Mouse (Mus musculus): ENCODE data around the gene Slc13a3.

Slc13a3 gene

DNA sequence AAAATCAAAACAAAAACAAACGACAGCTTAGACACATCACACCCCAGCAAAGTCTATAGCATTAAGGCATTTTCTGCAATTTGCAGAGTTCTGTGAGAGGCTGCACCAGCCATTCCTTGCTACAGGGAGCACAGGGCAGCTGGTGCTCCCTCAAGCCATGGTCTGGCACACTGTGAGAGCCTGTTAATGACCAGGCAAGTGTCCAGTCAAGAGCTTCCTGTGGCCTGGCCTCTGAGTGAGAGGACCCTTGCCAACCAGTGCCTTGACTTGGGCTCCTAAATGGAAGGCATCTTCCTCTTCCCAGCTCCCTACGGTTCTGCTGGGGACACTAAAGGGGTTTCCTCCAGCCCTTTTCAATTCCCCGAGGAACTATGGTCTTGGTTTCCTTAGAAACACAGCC, 59.1 kb downstream of the Slc13a3 start:
- no peak for DNase-seq (ENCODE audit: low spot score in 2 of 2)

DNA sequence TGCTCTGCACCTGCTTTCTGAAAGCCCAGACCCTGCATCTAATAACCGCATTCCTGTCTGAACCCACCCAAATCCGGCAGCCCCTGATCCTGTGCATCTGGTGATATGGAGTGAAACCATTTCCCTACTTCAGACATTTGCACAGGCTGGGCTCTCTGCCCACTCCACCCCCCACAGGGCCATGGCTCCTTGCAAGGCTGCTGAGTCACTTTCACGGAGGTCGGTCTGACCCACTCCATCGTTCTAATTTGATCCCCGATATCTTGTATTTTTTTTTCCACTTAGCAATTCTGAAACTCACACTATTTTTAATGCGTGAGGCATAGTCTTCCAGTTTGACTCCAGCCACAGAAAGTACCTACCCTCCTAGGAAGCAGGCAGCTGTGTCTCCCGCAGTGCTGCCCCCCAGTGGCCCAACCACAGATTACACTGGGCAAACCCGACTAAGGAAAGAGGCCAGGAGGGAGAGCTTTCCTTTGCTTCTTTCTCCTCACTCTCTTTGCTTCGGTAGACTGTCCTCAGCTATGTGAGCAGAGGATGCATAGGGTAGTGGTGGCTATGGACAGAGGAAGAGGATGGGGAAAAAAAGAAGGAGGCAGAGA, 65.2 kb downstream of the Slc13a3 start:
- peak in 1 of 2 experiments; percentile 85 for DNase-seq (ENCODE audit: low spot score in 2 of 2)

DNA sequence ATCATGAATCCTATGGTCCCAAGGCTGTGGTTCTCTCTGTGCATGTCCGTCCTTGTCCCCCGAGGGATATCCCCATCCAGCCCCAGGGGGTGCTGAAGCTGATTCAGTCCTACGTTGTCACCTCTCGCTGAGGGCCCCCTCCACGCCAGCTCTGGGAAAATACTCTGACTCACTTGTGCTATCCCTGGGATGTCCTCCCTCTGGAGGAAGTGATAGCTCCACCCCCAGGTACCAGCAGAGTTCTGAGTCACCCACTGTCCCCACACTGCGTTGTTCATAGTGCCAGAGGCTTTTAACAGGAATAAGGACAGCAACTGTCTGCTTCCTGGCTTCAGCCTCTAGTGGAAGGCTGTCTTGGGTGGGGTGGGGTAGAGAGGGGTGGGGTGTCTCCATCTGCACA, 67.7 kb downstream of the Slc13a3 start:
- DNase-seq (ENCODE audit: low spot score in 2 of 2): peak in 1 of 2 experiments; percentile 69

DNA sequence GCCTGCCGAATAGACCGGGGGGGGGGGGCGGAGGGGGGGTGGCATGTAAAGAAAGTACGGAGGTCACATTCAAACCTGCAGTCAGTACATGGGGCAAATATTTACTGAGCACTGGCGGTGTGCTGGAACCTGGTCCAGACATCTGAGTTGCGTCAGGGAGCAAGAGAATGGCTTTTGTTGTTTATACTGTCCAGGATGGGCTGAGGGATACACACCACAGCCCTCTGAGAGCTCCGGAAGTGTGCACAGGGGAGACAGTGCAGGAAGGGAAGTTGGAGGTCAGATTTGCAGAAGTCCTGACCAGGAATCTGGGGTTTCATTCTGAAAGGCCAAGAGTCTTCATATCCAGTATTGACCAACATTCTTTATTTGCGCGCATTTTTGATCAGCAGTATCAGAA, 68.1 kb downstream of the Slc13a3 start:
- DNase-seq (ENCODE audit: low spot score in 2 of 2): no peak

DNA sequence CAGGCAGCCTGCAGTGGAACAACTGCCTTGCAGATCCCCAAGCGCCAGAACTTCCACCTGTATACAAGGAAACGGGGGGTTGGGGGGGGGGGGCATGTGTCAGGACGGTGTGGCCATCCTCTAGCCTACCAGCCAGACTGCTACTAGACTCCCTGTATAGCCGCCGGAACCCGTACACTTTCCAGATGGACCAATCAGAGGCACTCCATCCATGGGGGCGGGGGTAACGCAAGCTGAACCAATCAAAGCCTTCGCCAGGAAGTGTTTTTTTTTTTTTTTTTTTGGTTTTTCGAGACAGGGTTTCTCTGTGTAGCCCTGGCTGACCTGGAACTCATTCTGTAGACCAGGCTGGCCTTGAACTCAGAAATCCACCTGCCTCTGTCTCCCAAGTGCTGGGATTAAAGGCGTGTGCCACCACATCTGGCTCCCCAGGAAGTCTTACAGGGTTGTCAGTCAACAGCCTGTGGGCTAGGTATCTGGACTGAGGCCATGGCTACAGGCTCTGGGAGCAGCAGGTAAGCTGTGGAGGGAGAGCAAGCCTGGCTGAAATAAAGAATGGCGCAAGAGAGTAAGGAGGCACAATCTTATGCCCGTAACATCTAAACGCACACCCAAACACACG, 74.8 kb downstream of the Slc13a3 start:
- DNase-seq (ENCODE audit: low spot score in 2 of 2): no peak

DNA sequence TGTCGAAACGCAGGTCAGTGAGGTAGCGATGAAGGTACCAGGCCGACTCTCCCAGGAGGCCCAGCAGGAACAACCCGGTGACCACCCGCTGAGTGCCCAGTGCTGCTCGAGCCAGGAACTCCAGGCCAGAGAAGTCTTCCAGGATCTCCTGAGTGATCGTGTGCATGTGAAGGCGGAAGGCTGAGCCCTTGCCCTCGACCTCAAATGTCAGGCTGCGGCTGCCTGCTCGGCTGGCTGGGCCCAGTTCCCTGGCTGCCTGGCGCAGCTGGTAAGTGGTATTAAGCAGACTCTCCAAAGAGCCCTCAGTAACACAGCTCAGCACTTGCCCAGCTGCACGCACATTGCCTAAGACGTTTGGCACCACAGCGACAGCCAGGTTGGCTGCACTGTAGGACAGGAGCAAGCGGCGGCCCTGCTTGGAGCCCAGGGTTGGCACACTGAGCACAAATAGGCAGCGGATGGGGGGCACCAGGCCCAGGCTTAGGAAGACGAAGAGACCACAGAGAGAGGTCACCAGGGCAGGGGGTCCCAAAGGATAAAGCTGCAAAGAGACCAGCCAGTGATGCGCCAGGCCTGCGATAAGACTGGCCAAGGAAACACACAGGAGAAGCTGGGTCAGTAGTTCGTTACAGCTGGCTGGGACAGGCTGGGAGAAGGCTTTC, 75.4 kb downstream of the Slc13a3 start:
- DNase-seq (ENCODE audit: low spot score in 2 of 2): no peak

DNA sequence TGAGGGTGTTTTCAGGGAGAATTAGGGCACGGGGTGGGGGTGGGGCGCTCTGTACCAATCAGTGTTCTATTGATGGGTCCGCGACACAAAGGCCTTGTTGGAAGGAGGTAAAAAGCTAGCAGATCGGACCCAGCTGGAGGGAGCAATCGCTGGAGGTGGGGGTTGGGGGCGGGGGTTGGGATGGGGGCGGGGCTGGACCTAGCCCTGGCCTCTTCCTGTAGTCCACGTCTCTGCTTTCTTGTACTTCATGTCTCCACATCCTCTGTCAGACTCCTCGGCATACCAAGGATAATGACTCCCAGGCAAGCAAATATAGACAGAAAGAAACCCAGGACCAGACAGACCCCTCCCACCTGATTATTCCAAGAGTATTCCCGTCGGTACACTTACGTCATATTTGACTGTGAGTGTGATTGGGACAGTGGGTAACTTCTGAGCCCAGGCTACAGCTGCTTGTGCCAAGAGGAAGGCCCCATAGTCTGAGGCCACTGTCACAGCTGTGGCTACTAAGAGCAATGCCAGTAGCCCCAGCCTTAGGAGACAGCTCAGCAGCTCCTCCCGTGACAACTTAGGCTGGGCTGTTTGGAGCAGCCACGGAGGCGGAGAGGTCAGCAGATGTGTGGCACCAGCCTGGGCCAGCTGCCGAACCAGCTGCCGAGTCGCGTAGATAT, 76.1 kb downstream of the Slc13a3 start:
- DNase-seq (ENCODE audit: low spot score in 2 of 2): no peak

DNA sequence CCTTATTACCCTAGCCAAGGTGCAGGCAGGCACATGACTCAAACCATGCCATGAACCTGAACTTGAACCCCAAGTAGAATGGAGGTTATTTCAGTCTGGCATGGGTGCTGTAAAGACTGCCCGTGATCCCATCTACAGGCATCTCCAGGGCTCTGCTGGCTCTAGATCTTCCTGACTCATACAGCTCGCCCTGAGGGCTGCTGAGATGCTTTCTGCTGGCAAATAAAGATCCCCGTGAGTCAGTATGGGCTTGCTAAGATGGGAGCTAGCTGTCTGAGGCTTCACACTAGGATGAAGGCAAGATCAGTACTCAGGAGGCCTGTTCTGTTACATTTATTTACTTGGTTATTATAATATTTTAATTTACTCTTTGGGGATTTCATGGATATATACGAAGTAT, 80.9 kb downstream of the Slc13a3 start:
- DNase-seq (ENCODE audit: low spot score in 2 of 2): no peak

DNA sequence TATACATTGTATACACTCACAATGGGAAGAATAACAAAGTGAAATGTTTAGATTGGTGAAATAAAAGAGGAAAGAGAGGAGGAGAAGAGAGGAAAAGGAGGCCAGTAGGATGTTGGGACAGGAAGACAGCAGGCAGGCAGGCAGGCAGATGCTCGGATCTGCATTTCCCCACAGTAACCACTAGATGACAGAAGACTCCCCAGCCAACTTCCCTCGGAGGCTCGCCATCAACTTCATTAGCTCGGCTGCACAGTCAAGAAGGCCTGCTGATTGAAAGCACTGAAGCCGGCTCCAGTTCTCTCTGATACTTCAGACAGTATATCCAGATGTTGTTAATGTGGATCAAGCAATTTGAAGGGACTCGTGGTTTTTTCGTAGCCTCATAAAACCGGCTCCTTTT, 81.5 kb downstream of the Slc13a3 start:
- DNase-seq (ENCODE audit: low spot score in 2 of 2): peak in 1 of 2 experiments; percentile 74

DNA sequence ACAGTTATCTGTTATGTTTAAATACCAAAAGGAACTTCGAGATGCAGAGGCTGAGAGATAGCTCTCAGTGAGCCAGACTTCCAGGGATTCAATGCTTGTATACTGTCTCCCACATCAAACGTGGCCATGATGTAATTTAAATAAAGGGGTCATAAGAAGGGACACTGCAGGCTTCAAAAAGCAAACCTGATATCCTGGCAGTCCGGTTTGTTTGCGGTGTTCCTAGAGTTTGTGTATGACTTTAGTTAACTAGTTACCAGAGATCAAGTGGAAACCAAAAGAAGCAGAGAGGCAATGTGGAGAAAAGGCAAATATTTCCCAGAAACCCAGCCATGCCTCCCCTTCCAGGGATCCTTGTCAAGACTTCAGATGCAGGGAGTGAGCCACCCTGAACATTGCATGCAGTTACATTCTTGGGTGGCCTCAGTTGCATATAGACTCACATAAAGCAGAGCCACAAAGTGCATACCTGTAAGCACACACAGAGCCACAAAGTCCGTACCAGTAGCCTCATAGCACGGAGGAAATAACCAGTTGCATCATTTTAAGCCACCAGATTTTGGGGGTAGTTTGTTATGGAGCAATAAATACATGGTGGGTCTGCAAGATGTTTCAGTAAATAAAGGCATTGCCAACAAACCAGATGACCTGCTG, 83.6 kb downstream of the Slc13a3 start:
- no peak for DNase-seq (ENCODE audit: low spot score in 2 of 2)

DNA sequence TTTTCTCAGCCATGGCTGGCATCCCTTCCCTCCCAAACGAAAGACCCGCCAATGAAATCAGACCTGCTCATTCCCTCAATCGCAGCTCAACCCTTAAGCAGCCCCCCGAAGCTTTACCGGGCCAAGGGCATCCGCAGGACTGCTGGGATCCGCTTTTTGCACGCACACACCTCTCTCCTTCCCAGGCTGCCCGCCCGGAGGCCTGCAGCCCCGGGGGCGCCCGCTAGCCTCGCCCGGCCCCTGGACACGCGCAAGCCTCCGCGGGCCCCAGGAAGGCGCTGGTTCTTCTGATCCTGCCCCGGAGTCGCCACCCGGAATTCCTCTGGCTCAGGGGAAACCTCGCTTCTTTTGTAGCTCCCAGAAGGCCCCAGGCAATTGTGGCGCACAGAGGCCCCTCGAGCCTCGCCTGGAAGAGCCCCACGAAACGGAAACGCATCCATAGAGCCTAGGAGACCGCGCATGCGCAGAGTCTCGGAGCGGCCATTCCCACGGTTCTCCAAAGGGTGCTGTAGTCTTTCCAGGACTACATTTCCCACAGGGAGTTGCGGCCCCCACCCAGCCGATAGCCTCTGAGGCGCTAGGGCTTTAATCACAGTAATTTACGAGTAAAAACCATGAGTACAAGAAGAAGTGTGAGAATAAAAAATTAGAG, 85.1 kb downstream of the Slc13a3 start, which contains the start of gene Zfp334:
TSS of gene Zfp334 (minus strand) at position 416 of the 652 bp plus-strand sequence.
- DNase-seq (ENCODE audit: low spot score in 2 of 2): peak; percentile 84 to 96

DNA sequence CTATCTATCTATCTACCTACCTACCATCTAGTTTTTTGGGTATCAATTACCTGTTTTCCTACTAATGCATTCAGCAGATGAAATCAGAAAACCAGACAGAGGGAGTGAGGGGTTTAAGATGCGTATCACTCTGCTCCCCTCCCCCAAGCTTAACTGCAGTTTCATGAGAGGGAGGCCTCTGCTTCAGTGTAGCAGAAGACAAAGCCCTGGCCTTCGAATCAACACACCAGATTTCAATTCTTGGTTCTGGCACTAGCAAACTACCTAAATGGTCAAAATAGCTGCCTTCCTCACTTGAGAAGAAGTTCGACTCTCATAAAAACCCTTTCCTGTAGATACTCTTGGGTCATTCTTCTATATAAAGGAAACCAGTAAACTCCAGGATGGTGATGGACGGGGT, 85.7 kb downstream of the Slc13a3 start:
- no peak for DNase-seq (ENCODE audit: low spot score in 2 of 2)

DNA sequence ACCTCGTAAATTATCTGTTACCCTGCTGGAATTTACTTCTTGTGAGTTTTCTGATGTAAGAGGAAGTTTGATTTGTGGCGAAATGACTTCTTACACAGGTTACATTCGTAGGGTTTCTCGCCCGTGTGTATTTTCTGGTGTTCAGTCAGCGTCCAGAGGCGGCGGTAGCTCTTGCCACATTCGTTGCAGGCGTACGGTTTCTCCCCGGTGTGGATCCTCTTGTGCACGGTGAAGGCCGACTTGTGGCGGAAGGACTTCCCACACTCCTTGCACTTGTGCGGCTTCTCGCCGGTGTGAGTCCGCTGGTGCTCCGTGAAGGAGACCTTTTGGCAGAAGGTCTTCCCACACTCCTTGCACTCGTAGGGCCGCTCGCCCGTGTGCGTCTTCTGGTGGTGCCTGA, 93.0 kb downstream of the Slc13a3 start:
- DNase-seq (ENCODE audit: low spot score in 2 of 2): no peak

DNA sequence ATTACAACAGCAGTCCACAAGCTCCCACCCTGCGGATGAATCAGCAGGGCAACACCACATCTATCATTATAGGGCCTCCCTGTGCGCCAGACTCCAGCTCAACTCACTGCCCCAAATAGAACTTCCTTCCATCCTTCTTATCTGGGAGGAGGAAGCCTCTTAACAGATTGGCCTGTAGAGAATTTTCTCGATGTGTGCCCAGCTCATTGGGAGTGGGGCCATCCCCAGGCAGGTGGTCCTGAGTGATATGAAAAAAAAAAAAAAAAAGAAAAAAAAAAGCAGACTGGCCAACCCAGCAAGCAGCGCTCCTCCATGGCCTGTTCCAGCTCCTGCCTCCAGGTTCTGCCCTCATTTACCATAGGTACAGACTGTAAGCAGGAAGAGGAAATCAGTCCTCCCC, 97.0 kb downstream of the Slc13a3 start:
- no peak for DNase-seq (ENCODE audit: low spot score in 2 of 2)

DNA sequence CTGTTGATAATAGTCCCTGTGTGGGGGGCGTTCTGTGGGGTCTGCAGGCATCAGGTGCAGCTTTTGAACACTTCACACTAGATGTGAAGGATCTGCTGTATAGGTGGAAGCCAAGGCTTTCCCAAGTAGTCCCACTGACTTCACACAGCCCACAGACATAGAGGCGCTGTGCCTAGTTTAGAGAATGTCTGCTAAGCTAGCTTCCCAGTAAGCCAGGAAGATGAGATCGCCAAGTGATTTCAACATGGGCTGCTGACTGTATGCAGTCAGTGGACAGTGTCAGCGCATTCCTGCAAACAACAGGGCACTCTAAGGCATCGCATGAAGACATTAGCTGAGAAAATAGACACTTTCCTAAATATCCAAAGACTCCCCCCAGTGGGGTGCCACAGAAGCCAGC, 97.6 kb downstream of the Slc13a3 start:
- no peak for DNase-seq (ENCODE audit: low spot score in 2 of 2)

DNA sequence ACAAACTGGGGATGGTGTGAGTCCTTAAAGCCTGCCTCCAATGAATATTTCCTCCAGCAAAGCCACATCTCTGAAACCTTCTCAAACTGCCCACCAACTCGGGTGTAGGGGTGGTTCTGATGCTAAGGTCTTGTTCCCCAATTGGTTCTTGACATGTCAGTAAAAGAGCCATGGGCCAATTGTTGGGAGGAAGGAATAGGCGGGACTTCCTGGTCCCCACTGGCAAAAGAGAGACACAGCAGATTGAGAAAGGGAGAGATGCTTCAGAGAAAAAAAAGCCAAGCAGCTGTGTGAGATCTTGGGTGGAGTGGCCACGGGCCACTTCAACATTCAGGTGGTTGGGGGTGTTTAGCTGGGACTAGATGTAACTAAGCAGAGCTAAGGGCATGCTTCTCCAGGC, 102.0 kb downstream of the Slc13a3 start:
- no peak for DNase-seq (ENCODE audit: low spot score in 2 of 2)

DNA sequence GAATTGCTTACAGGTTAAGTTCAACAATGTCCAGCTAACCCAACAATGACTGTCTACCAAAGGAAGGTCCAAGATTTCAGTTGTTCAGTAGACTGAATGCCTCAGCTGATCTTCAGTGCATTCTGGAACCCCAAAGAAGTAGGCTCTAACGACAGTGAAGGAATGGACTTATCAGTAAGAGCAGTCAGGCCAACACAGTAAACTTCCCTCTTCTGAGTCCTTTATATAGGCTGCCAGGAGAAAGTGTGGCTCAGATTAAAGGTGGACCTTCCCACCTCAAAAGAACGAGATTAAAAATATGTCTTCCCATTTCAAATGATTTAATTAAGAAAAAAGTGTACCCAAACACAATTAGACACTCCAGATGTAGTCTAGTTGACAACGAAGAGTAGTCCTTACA, 102.7 kb downstream of the Slc13a3 start:
- no peak for DNase-seq (ENCODE audit: low spot score in 2 of 2)

DNA sequence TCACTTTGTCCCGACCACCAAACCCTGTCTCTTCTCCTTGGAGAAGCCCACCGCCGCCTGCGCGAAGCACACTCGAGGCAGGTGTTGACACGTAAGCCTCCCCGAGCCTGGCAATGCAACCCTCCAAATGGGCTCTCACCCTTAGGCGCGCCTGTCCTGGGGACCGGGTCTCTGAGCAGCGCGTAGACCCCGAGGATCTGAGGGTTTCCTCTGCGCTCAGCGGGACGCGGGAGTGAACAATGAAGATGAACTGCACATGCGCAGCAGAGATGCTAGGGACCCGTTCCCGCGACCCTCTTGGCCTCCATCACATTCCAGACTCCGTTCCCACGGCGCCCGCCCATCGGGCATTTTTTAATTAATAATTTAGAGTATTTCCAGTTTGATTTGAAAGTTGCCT, 104.5 kb downstream of the Slc13a3 start, which contains the start of gene Zfp663:
TSS of gene Zfp663 (minus strand) at position 234 of the 400 bp plus-strand sequence.
- DNase-seq (ENCODE audit: low spot score in 2 of 2): no peak

DNA sequence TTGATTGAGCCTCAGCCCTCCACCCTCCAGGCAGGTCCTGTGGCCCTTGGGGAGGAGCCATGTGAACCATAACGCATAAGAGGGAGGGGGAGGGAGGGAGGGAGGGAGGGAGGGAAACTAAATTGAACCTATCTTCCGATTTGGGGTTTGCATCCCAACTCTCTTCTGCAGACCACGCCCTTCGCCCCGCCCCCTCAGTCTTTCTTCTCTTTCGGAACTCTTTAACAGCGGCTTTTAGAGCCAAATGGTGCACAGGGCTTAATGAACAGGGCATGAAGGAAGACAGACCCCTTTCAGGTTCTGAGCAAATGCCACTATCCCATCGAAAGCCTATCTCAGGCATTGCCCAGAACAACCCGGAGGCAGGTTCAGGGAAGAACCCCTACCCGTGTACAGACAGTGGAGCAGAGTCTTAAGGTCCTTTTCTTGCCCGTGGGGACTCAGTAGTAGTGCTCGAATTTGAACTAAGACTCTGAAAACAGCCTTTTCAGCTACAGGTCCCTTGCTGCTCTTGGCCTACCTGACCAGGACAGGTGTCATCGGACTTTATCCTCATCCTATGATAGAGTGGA, 105.1 kb downstream of the Slc13a3 start:
- DNase-seq (ENCODE audit: low spot score in 2 of 2): no peak

DNA sequence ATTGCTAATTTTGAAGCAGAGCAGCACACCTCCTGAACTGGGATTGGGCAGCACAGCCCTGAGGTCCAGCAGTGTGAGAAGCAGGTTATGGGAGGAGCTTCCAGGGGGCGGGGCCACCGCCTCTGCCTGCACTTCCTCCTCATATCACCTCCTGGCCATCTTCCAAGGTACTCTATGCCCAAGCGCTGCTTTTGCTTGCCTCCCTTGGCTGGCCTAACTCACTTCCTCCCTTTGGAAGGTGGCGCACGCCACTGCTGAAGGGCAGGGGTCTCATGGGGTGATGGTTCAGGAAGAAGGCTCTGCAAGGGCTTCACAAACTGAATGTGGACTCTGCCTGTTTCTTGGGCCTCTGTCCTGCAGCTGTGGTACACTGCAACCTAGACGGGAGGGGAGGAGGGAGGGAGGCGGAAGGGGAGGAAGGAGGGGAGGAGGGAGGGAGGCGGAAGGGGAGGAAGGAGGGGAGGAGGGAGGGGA, 105.9 kb downstream of the Slc13a3 start:
- DNase-seq (ENCODE audit: low spot score in 2 of 2): no peak

Data from left cerebral cortex, adult 9 months (tissue).